Mouse (Mus musculus) C2C12 (cell line): ENCODE measurements around the gene Mmrn1. TPM values are rescaled to one million over a fixed set of nuclear protein-coding genes. Genes with fewer than 3 reads are reported as not detected.
"Not testable (repeated sequence)": the region's sequence is repeated elsewhere in the genome, so short reads cannot be mapped to it uniquely, and the experiment has no call there.

Source experiments
- H3K27me3 ChIP-seq: one replicate; pipeline ENCODE4 v1.6.1; 2011; ENCODE audit not compliant: control insufficient read depth, insufficient read depth, insufficient read length
- H3K36me3 ChIP-seq: one replicate; pipeline ENCODE4 v1.6.1; 2011; ENCODE audit not compliant: control insufficient read depth, insufficient read depth
- H3K4me3 ChIP-seq: one replicate; pipeline ENCODE4 v1.5.1; 2011; ENCODE audit warnings: mild to moderate bottlenecking, control low read depth; ENCODE audit not compliant: poor library complexity, insufficient read depth, severe bottlenecking
- H3K79me2 ChIP-seq: one replicate; pipeline ENCODE4 v1.6.1; 2011; ENCODE audit not compliant: control insufficient read depth, insufficient read depth
- H3K79me3 ChIP-seq: one replicate; pipeline ENCODE4 v1.6.1; 2011; ENCODE audit warnings: low read depth, control low read depth
- H3ac ChIP-seq: one replicate; pipeline ENCODE3; 2011; ENCODE audit warnings: low read depth; ENCODE audit not compliant: control insufficient read depth, insufficient read length
- CEBPB ChIP-seq: IDR thresholded peaks from one replicate; pipeline ENCODE4 v1.6.1; 2011; ENCODE audit warnings: low read depth, mild to moderate bottlenecking, control low read depth, moderate library complexity
- CTCF ChIP-seq: IDR thresholded peaks from one replicate; pipeline ENCODE4 v1.5.1; 2011; ENCODE audit not compliant: control insufficient read depth, insufficient read depth, insufficient read length
- FOSL1 ChIP-seq: IDR thresholded peaks from one replicate; pipeline ENCODE4 v1.8.0; 2011; ENCODE audit warnings: mild to moderate bottlenecking, low read length; ENCODE audit not compliant: poor library complexity, insufficient read depth, severe bottlenecking
- MAX ChIP-seq: IDR thresholded peaks from one replicate; pipeline ENCODE4 v1.6.1; 2011; ENCODE audit warnings: mild to moderate bottlenecking, control low read depth
- MYOD1 ChIP-seq: IDR thresholded peaks from one replicate; pipeline ENCODE4 v1.6.1; 2011; ENCODE audit warnings: low read depth; ENCODE audit not compliant: control insufficient read depth, insufficient read length
- MYOG ChIP-seq: IDR thresholded peaks from one replicate; pipeline ENCODE4 v1.6.1; 2011; ENCODE audit not compliant: control insufficient read depth, insufficient read length; ENCODE audit errors: extremely low read depth
- USF1 ChIP-seq: IDR thresholded peaks from one replicate; pipeline ENCODE4 v1.6.1; 2011; ENCODE audit warnings: low read depth, mild to moderate bottlenecking, control low read depth, moderate library complexity
- long read RNA-seq, 2 experiments: library from polyadenylated mRNA; unstranded; transcript quantifications; one replicate each; pipeline ENCODE4 v2.0.0; 2019 to 2020
- polyA plus RNA-seq: library from polyadenylated mRNA; unstranded; fragments of >200 nt; fragmentation: generic; extraction: Trizol; gene quantifications from one replicate; pipeline ENCODE4 v1.2.1, GENCODE M21; 2012; ENCODE audit warnings: missing spikeins

The Mmrn1 gene
- not detected for polyA plus RNA-seq
- long read RNA-seq, experiment 1 = 0 reads
- long read RNA-seq, experiment 2 = 0 reads

DNA sequence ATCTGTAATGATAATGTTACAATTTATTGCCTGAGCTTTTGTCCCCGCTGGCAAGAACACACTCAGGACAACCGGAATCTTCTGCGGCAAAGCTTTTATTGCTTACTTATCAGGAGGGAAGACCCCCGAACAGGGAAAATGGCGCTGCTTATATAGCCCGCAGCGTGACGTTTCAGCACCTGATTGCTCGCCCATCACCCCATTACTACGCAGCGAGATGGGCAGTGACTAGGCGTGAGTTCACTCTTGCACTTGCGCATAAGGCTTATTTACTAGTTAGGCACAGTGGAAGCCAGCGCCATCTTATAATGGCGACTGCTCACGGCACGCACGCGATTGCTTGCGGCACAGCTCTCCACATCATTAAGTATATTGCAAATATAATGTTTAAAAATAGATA lies at the start of gene Mmrn1:
TSS of gene Mmrn1 (plus strand) at position 301 of the 400 bp plus-strand sequence.
- not testable (repeated sequence) for H3K79me3 ChIP-seq, H3K36me3 ChIP-seq, H3K27me3 ChIP-seq, H3ac ChIP-seq, H3K4me3 ChIP-seq, H3K79me2 ChIP-seq

DNA sequence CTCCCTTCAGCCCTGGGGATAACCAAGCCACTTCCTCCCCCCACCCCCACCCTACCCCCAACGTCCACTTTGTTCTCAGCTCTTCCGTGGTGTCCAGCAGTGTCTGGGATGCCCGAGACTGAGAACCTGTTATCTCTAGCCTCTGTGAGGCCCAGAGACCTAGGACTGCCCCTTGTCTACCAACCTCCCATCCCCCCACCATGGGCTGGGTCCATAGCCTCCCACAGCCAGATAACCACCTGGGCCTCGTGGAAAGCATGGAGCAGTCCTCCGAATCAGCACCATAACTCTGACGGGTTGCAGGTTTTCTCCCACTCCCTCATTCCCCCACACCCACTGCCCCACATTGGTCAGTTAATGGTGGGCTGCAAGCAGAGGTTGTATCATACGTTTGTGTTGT lies 44.4 kb upstream of the Mmrn1 start:
- Histone ChIP-seq H3K36me3 (no peaks in the 10 kb centered on the region), H3K79me3 (no peaks in the 10 kb centered on the region), H3K4me3 (no peak overlapping the region), H3K27me3 (no peaks in the 10 kb centered on the region), H3ac (no peak overlapping the region), H3K79me2 (no peaks in the 10 kb centered on the region)
- TF ChIP-seq CEBPB (no peak), MAX (no peak), CTCF (no peak), MYOG (no peak), FOSL1 (no peak), USF1 (no peak), MYOD1 (no peak)

- Histone ChIP-seq H3ac (no peak overlapping the region), H3K79me2 (no peaks in the 10 kb centered on the region), H3K79me3 (no peaks in the 10 kb centered on the region), H3K36me3 (no peaks in the 10 kb centered on the region), H3K27me3 (no peaks in the 10 kb centered on the region), H3K4me3 (no peak overlapping the region)
- no peak for TF ChIP-seq MYOD1
- no peak for TF ChIP-seq MAX
- no peak for TF ChIP-seq FOSL1
- no peak for TF ChIP-seq MYOG
- TF ChIP-seq CEBPB = no peak
- TF ChIP-seq USF1 = no peak
- no peak for TF ChIP-seq CTCF
These were observed 43.2 kb upstream of the Mmrn1 start for GRCm38 (mm10) chr6:60881534-60881933.

GRCm38 (mm10) chr6:60907272-60907671 lies 17.5 kb upstream of the Mmrn1 start:
- Histone ChIP-seq H3K79me2 (no peaks in the 10 kb centered on the region), H3ac (no peak overlapping the region), H3K27me3 (no peaks in the 10 kb centered on the region), H3K36me3 (no peaks in the 10 kb centered on the region), H3K79me3 (no peaks in the 10 kb centered on the region), H3K4me3 (no peak overlapping the region)
- TF ChIP-seq FOSL1 (no peak), MYOD1 (no peak), CTCF (no peak), USF1 (no peak), CEBPB (no peak), MAX (no peak), MYOG (no peak)

DNA sequence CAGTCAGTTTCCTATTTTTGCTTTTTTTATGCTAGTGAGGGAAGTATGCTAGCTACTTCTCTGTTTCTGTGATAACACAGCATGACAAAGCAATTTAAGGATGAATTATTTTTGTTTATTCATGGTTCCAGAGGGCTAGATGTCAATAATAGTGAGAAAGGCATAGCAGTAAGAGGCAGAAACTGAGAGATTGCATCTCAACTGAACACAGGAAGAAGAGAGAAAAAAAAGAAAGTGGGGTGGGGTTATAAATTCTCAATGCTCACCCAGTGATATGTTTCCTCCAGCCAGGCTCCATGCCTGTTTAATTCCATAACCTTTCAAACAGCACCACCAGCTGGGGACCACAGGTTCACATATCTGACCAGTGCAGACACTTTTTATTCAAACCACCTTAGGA lies 6.6 kb downstream of the Mmrn1 start:
- H3ac ChIP-seq = no peak overlapping the region
- no peaks in the 10 kb centered on the region for H3K79me2 ChIP-seq
- no peaks in the 10 kb centered on the region for H3K79me3 ChIP-seq
- TF ChIP-seq MYOG = no peak
- no peak for TF ChIP-seq MAX
- no peak for TF ChIP-seq CTCF
- no peak for TF ChIP-seq MYOD1
- no peak for TF ChIP-seq FOSL1
- TF ChIP-seq CEBPB = no peak
- no peak for TF ChIP-seq USF1
- no peak overlapping the region for H3K4me3 ChIP-seq
- H3K27me3 ChIP-seq = no peaks in the 10 kb centered on the region
- H3K36me3 ChIP-seq = no peaks in the 10 kb centered on the region

DNA sequence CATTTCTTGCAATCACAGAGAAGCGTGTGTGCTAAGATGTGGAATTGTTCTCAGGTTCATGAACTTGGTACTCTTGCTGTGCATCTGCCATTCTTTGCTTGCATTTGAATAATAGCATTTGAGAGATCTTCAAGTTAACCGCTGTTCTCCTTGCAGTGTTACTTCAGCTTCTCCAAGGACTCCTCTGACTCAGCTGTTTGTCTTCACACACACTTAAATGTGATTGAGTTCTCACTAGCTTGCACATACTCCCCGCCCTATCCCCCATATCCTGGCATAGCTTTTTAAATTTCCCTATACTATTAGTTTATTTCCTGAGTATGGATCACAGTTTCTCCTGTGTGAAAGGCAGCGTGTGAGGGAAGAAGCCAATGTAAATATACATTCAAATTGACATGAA lies 10.1 kb downstream of the Mmrn1 start:
- no peaks in the 10 kb centered on the region for H3K79me2 ChIP-seq
- TF ChIP-seq MYOD1 = no peak
- TF ChIP-seq USF1 = no peak
- TF ChIP-seq MAX = no peak
- TF ChIP-seq MYOG = no peak
- no peak for TF ChIP-seq CTCF
- no peak for TF ChIP-seq FOSL1
- H3K4me3 ChIP-seq = no peak overlapping the region
- H3K36me3 ChIP-seq = no peaks in the 10 kb centered on the region
- no peaks in the 10 kb centered on the region for H3K27me3 ChIP-seq
- no peaks in the 10 kb centered on the region for H3K79me3 ChIP-seq
- no peak overlapping the region for H3ac ChIP-seq
